Mouse (Mus musculus): ENCODE results near the gene Astn2. TPM values are rescaled to one million over a fixed set of nuclear protein-coding genes. Genes with fewer than 3 reads are reported as not detected.

Astn2 gene
- total and polyA plus RNA-seq, 2 experiments from 2014 or later: 3.0 to 51.4 TPM

- Histone ChIP-seq H3K4me3 (ENCODE audit: low read length) (no peak overlapping the region), H3K27ac (no peak overlapping the region), H3K9me3 (ENCODE audit: low read length) (no peaks in the 10 kb centered on the region), H3K4me2 (ENCODE audit: low read depth, low read length) (no peak overlapping the region), H3K27me3 (ENCODE audit: insufficient read depth, low read length) (no peaks in the 10 kb centered on the region), H3K4me1 (ENCODE audit: insufficient read depth, low read length) (no peaks in the 10 kb centered on the region), H3K9ac (replicated peaks; ENCODE audit: low read length) (no peak overlapping the region), H3K36me3 (ENCODE audit: insufficient read depth, low read length) (no peaks in the 10 kb centered on the region)
- ATAC-seq (peak; percentile 78), DNase-seq (ENCODE audit: low spot score) (peak; percentile 85)
- TF ChIP-seq CTCF (IDR thresholded peaks at IDR 0.05; ENCODE audit: low read depth): peak; percentile 80
Measured at GRCm38 (mm10) chr4:65589780-65590179, 814.6 kb downstream of the Astn2 start.

DNA sequence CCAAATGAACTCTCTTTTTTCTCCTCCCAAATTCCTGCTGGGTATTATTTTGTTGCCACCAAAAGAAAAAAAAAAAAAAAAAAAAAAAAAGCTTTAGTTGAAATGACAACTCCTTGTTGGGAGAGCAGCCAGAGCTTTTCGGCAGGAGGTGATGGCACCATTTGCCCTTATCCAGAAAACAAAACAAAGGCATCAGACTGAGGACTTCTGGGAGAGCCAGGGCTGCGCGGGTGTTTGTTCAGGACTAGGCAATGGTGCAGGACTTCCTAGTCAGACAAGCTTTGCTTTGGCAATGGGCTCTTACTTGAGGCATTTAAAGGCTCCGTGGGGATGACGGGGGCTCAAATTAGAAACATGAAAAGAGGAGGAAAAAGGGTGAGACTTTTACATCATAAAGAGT is 817.5 kb downstream of the Astn2 start:
- Histone ChIP-seq H3K27me3 (ENCODE audit: insufficient read depth, low read length) (no peaks in the 10 kb centered on the region), H3K9me3 (ENCODE audit: low read length) (no peaks in the 10 kb centered on the region), H3K4me1 (ENCODE audit: insufficient read depth, low read length) (no peaks in the 10 kb centered on the region), H3K36me3 (ENCODE audit: insufficient read depth, low read length) (no peaks in the 10 kb centered on the region), H3K9ac (replicated peaks; ENCODE audit: low read length) (no peak overlapping the region), H3K4me2 (ENCODE audit: low read depth, low read length) (no peak overlapping the region), H3K4me3 (ENCODE audit: low read length) (no peak overlapping the region), H3K27ac (no peak overlapping the region)
- peak; percentile 46 for DNase-seq (ENCODE audit: low spot score)
- no peak for TF ChIP-seq CTCF (IDR thresholded peaks at IDR 0.05; ENCODE audit: low read depth)
- WGBS: 33% methylated on average over 5 of the region's 5 CpGs
- no peak for ATAC-seq

GRCm38 (mm10) chr4:65580254-65580653 is 824.2 kb downstream of the Astn2 start:
- H3K4me1 ChIP-seq (ENCODE audit: insufficient read depth, low read length): no peaks in the 10 kb centered on the region
- no peak overlapping the region for H3K4me3 ChIP-seq (ENCODE audit: low read length)
- H3K9ac ChIP-seq (replicated peaks; ENCODE audit: low read length): no peak overlapping the region
- H3K27ac ChIP-seq: no peak overlapping the region
- no peak for ATAC-seq
- TF ChIP-seq CTCF (IDR thresholded peaks at IDR 0.05; ENCODE audit: low read depth): peak; percentile 43
- H3K9me3 ChIP-seq (ENCODE audit: low read length): no peaks in the 10 kb centered on the region
- DNase-seq (ENCODE audit: low spot score): peak; percentile 52
- WGBS: 65% methylated on average over 1 of the region's 1 CpGs
- no peak overlapping the region for H3K4me2 ChIP-seq (ENCODE audit: low read depth, low read length)
- no peaks in the 10 kb centered on the region for H3K27me3 ChIP-seq (ENCODE audit: insufficient read depth, low read length)
- H3K36me3 ChIP-seq (ENCODE audit: insufficient read depth, low read length): no peaks in the 10 kb centered on the region

DNA sequence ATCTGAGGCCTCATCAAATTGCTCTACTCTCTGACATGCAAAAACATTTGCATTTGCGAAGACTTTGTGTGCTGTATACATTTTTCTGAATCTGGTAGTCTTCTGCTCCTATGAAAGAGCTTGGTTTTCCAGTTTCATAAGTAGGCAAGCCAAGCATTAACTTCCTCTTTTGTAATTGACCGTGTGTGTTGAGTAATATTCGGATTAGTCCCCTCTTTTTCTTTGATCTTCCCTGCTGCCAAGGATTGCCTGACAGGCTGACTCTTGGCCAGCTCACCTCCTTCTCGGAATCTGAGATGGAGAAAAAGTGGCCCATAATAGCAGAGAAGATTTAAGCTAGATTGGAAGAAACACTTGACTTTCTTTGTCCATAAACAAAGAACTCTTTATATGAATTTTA is 838.9 kb downstream of the Astn2 start:
- ATAC-seq (no peak), DNase-seq (ENCODE audit: low spot score) (no peak)

DNA sequence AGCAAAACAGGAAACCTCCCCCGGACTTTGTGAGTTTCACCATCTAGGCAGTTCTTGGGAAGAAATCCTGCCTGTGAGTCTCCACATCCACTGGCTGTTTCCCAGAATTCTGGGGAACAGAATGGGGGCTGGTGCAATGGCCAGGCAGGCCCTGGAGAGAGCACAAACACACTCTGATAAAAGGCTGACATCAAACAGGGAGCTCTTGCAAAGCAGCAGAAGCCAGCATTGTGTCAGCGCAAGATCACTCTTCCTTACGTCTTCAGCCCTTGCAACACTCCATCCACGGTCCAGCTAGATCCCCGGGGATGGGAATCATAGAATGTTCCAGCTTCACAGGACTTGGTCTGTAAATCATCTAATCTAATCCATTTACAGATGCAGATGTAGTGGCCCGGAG is 855.9 kb downstream of the Astn2 start:
- no peak overlapping the region for H3K4me2 ChIP-seq (ENCODE audit: low read depth, low read length)
- DNase-seq (ENCODE audit: low spot score): no peak
- WGBS: 83% methylated on average over 6 of the region's 6 CpGs
- no peak overlapping the region for H3K27ac ChIP-seq
- no peaks in the 10 kb centered on the region for H3K27me3 ChIP-seq (ENCODE audit: insufficient read depth, low read length)
- no peak overlapping the region for H3K9ac ChIP-seq (replicated peaks; ENCODE audit: low read length)
- H3K4me1 ChIP-seq (ENCODE audit: insufficient read depth, low read length): no peaks in the 10 kb centered on the region
- ATAC-seq: no peak
- H3K36me3 ChIP-seq (ENCODE audit: insufficient read depth, low read length): no peaks in the 10 kb centered on the region
- no peak for TF ChIP-seq CTCF (IDR thresholded peaks at IDR 0.05; ENCODE audit: low read depth)
- H3K9me3 ChIP-seq (ENCODE audit: low read length): no peaks in the 10 kb centered on the region
- H3K4me3 ChIP-seq (ENCODE audit: low read length): no peak overlapping the region

More for the DNA sequence above, 838.9 kb downstream of the Astn2 start:
- Histone ChIP-seq H3K4me3 (ENCODE audit: low read length) (no peak overlapping the region), H3K4me1 (ENCODE audit: insufficient read depth, low read length) (no peaks in the 10 kb centered on the region), H3K36me3 (ENCODE audit: insufficient read depth, low read length) (no peaks in the 10 kb centered on the region), H3K4me2 (ENCODE audit: low read depth, low read length) (no peak overlapping the region), H3K27ac (no peak overlapping the region), H3K9me3 (ENCODE audit: low read length) (no peaks in the 10 kb centered on the region), H3K27me3 (ENCODE audit: insufficient read depth, low read length) (no peaks in the 10 kb centered on the region), H3K9ac (replicated peaks; ENCODE audit: low read length) (no peak overlapping the region)
- 61% methylated on average over 4 of the region's 4 CpGs for WGBS
- TF ChIP-seq CTCF (IDR thresholded peaks at IDR 0.05; ENCODE audit: low read depth): no peak

- no peaks in the 10 kb centered on the region for H3K27me3 ChIP-seq (ENCODE audit: insufficient read depth, low read length)
- TF ChIP-seq CTCF (IDR thresholded peaks at IDR 0.05; ENCODE audit: low read depth): no peak
- no peak overlapping the region for H3K4me3 ChIP-seq (ENCODE audit: low read length)
- H3K27ac ChIP-seq: no peak overlapping the region
- no peaks in the 10 kb centered on the region for H3K9me3 ChIP-seq (ENCODE audit: low read length)
- no peak for ATAC-seq
- H3K36me3 ChIP-seq (ENCODE audit: insufficient read depth, low read length): no peaks in the 10 kb centered on the region
- H3K9ac ChIP-seq (replicated peaks; ENCODE audit: low read length): no peak overlapping the region
- 89% methylated on average over 2 of the region's 2 CpGs for WGBS
- no peak overlapping the region for H3K4me2 ChIP-seq (ENCODE audit: low read depth, low read length)
- H3K4me1 ChIP-seq (ENCODE audit: insufficient read depth, low read length): no peaks in the 10 kb centered on the region
- no peak for DNase-seq (ENCODE audit: low spot score)
Measured at GRCm38 (mm10) chr4:65545582-65545981, 858.8 kb downstream of the Astn2 start.

DNA sequence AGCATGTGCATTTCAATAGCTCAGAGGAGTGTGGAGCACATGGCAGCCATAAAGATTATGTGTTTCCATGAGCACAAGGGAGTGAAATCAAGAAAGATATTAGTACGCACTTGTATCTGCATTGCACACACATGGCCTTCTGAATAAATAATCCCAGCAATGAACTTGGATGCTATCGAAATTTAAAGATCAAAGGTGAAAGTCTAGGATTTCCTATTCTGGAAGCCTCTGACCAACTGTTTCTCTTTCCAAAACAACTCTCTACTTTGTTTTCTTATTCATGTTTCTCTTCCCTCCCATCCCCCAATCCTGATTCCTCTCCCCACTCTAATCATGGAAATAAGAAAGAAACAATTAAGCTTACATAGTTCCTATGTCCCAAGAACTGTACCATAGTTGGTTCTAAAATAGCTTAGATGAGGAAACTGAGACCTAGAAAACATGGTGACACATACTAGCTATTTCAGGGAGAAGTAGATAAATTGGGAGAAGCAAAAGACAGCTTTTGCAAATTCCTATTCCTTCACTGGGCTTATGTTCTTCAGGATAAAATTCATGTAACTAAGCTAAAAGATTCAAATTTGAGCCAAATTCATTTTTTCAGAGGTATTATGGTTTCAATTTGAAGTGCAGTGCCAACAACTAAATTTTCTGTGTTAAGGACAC is 872.2 kb downstream of the Astn2 start:
- H3K9me3 ChIP-seq (ENCODE audit: low read length): no peaks in the 10 kb centered on the region
- no peak overlapping the region for H3K4me2 ChIP-seq (ENCODE audit: low read depth, low read length)
- no peak overlapping the region for H3K4me3 ChIP-seq (ENCODE audit: low read length)
- TF ChIP-seq CTCF (IDR thresholded peaks at IDR 0.05; ENCODE audit: low read depth): no peak
- H3K4me1 ChIP-seq (ENCODE audit: insufficient read depth, low read length): no peaks in the 10 kb centered on the region
- H3K36me3 ChIP-seq (ENCODE audit: insufficient read depth, low read length): no peaks in the 10 kb centered on the region
- no peak overlapping the region for H3K27ac ChIP-seq
- DNase-seq (ENCODE audit: low spot score) (no peak), ATAC-seq (no peak)
- H3K27me3 ChIP-seq (ENCODE audit: insufficient read depth, low read length): no peaks in the 10 kb centered on the region
- H3K9ac ChIP-seq (replicated peaks; ENCODE audit: low read length): no peak overlapping the region
- 93% methylated on average over 2 of the region's 2 CpGs for WGBS

Measured in hindbrain, postnatal 0 days (tissue).